Mouse (Mus musculus) MEL (cell line): Measurements from ENCODE around the gene Cxcl2. TPM values are rescaled to one million over a fixed set of nuclear protein-coding genes. Genes with fewer than 3 reads are reported as not detected.

ENCODE experiments used
- DNase-seq: peaks from one replicate; pipeline ENCODE4 v3.0.0; 2011; ENCODE audit warnings: low read depth, low spot score
- H3K27ac ChIP-seq: 2 replicates; pipeline ENCODE4 v1.5.1; 2012; ENCODE audit warnings: low read depth, mild to moderate bottlenecking, control low read depth, low read length, moderate library complexity; ENCODE audit not compliant: control insufficient read depth
- H3K27me3 ChIP-seq, 2 experiments: fragments of 150-350 bp in 1 of 2; sonication (generic) in 1 of 2; 2 replicates each; pipeline ENCODE4 v1.6.1; 2012; ENCODE audit warnings: low read length in 2 of 2, mild to moderate bottlenecking in 2 of 2, improper control_type of control experiment in 1 of 2, moderate library complexity in 1 of 2; ENCODE audit not compliant: insufficient read depth in 2 of 2, control insufficient read depth in 1 of 2
- H3K36me3 ChIP-seq, 2 experiments: 2 replicates each; pipeline ENCODE4 v1.6.1; 2012 to 2014; ENCODE audit warnings: low read length in 2 of 2, improper control_type of control experiment in 1 of 2, inconsistent platforms in 1 of 2, mild to moderate bottlenecking in 1 of 2; ENCODE audit not compliant: insufficient read depth in 2 of 2, control insufficient read depth in 1 of 2
- H3K4me1 ChIP-seq, 2 experiments: fragments of 150-350 bp in 1 of 2; sonication (generic) in 1 of 2; 2 replicates each; pipeline ENCODE4 v1.6.1; 2012; ENCODE audit warnings: low read length in 2 of 2, improper control_type of control experiment in 1 of 2, mild to moderate bottlenecking in 1 of 2; ENCODE audit not compliant: insufficient read depth in 2 of 2, control insufficient read depth in 1 of 2
- H3K4me3 ChIP-seq, 2 experiments: fragments of 150-350 bp in 1 of 2; sonication (generic) in 1 of 2; 2 replicates each; pipeline ENCODE4 v1.5.1; 2012; ENCODE audit warnings: low read depth in 2 of 2, low read length in 2 of 2, mild to moderate bottlenecking in 2 of 2, moderate library complexity in 2 of 2, control low read depth in 1 of 2, improper control_type of control experiment in 1 of 2; ENCODE audit not compliant: control insufficient read depth in 1 of 2, insufficient read depth in 1 of 2
- H3K79me2 ChIP-seq: 2 replicates; pipeline ENCODE4 v1.6.1; 2012; ENCODE audit warnings: mild to moderate bottlenecking, low read length, moderate library complexity; ENCODE audit not compliant: control insufficient read depth, poor library complexity, insufficient read depth
- H3K9ac ChIP-seq: 2 replicates; pipeline ENCODE4 v1.6.1; 2012; ENCODE audit warnings: low read depth, mild to moderate bottlenecking, control low read depth, low read length, moderate library complexity; ENCODE audit not compliant: control insufficient read depth, poor library complexity, severe bottlenecking
- H3K9me3 ChIP-seq: fragments of 150-350 bp; sonication (generic); replicated peaks from 2 replicates; pipeline ENCODE4 v1.6.1; 2012; ENCODE audit warnings: mild to moderate bottlenecking, low read length, improper control_type of control experiment, moderate library complexity; ENCODE audit not compliant: insufficient read depth
- CHD1 ChIP-seq: IDR thresholded peaks from 2 replicates; pipeline ENCODE4 v1.6.1; 2012; ENCODE audit warnings: low read depth, mild to moderate bottlenecking, inconsistent platforms, low read length, improper control_type of control experiment
- CHD2 ChIP-seq: IDR thresholded peaks from 2 replicates; pipeline ENCODE4 v1.6.1; 2011; ENCODE audit warnings: low read length, improper control_type of control experiment
- ELF1 ChIP-seq: IDR thresholded peaks from 2 replicates; pipeline ENCODE4 v1.6.1; 2014; ENCODE audit warnings: low read depth, mild to moderate bottlenecking, inconsistent platforms, low read length, improper control_type of control experiment, moderate library complexity
- JUND ChIP-seq: IDR thresholded peaks from 2 replicates; pipeline ENCODE4 v1.6.1; 2011; ENCODE audit warnings: low read depth, mild to moderate bottlenecking, improper control_type of control experiment, low read length
- KAT2A ChIP-seq: conservative IDR thresholded peaks from 2 replicates; pipeline ENCODE4 v1.6.1; 2012; ENCODE audit warnings: low read depth, low read length, improper control_type of control experiment, inconsistent platforms
- MAX ChIP-seq: IDR thresholded peaks from 2 replicates; pipeline ENCODE4 v1.6.1; 2011; ENCODE audit warnings: low read length, improper control_type of control experiment
- MAZ ChIP-seq: IDR thresholded peaks from 2 replicates; pipeline ENCODE4 v1.6.1; 2012; ENCODE audit warnings: low read depth, mild to moderate bottlenecking, inconsistent platforms, low read length, improper control_type of control experiment
- MEF2A ChIP-seq: IDR thresholded peaks from 2 replicates; pipeline ENCODE4 v1.6.1; 2014; ENCODE audit warnings: low read depth, mild to moderate bottlenecking, inconsistent platforms, low read length, improper control_type of control experiment; ENCODE audit not compliant: poor library complexity, insufficient replicate concordance, severe bottlenecking; ENCODE audit errors: extremely low read depth
- MXI1 ChIP-seq: IDR thresholded peaks from 2 replicates; pipeline ENCODE4 v1.6.1; 2011; ENCODE audit warnings: mild to moderate bottlenecking, low read depth, low read length, improper control_type of control experiment
- MYB ChIP-seq: IDR thresholded peaks from 2 replicates; pipeline ENCODE4 v1.6.1; 2011; ENCODE audit warnings: mild to moderate bottlenecking, low read depth, low read length, improper control_type of control experiment
- MYC ChIP-seq: IDR thresholded peaks from 2 replicates; pipeline ENCODE4 v1.6.1; 2011; ENCODE audit warnings: low read depth, mild to moderate bottlenecking, low read length, improper control_type of control experiment, moderate library complexity
- NELFE ChIP-seq: IDR thresholded peaks from 2 replicates; pipeline ENCODE4 v1.6.1; 2011; ENCODE audit warnings: low read depth, low read length, improper control_type of control experiment
- POLR2A ChIP-seq, 2 experiments: IDR thresholded peaks; 2 replicates each; pipeline ENCODE4 v1.6.1; 2011 to 2012; ENCODE audit warnings: low read length in 2 of 2, mild to moderate bottlenecking in 2 of 2, control low read depth in 1 of 2, improper control_type of control experiment in 1 of 2, low read depth in 1 of 2, moderate library complexity in 1 of 2; ENCODE audit not compliant: control insufficient read depth in 1 of 2, insufficient read depth in 1 of 2, poor library complexity in 1 of 2
- POLR2AphosphoS2 ChIP-seq: IDR thresholded peaks from 2 replicates; pipeline ENCODE4 v1.6.1; 2011; ENCODE audit warnings: low read length, improper control_type of control experiment
- POLR2AphosphoS5 ChIP-seq: IDR thresholded peaks from 2 replicates; pipeline ENCODE4 v1.6.1; 2012; ENCODE audit warnings: low read depth, borderline replicate concordance, mild to moderate bottlenecking, inconsistent platforms, low read length, moderate library complexity, mixed read lengths
- SIN3A ChIP-seq: IDR thresholded peaks from 2 replicates; pipeline ENCODE4 v1.6.1; 2012; ENCODE audit warnings: low read length, improper control_type of control experiment, inconsistent platforms
- SMC3 ChIP-seq: IDR thresholded peaks from 2 replicates; pipeline ENCODE4 v1.6.1; 2011; ENCODE audit warnings: low read depth, low read length, improper control_type of control experiment
- TBP ChIP-seq: IDR thresholded peaks from 2 replicates; pipeline ENCODE4 v1.8.0; 2011; ENCODE audit warnings: low read depth, low read length, improper control_type of control experiment
- USF1 ChIP-seq: IDR thresholded peaks from 2 replicates; pipeline ENCODE4 v1.6.1; 2014; ENCODE audit warnings: low read depth, mild to moderate bottlenecking, inconsistent platforms, low read length, improper control_type of control experiment, moderate library complexity
- ZC3H11A ChIP-seq: IDR thresholded peaks from 2 replicates; pipeline ENCODE4 v1.6.1; 2012; ENCODE audit warnings: low read depth, mild to moderate bottlenecking, inconsistent platforms, low read length, improper control_type of control experiment
- ZKSCAN1 ChIP-seq: IDR thresholded peaks from 2 replicates; pipeline ENCODE4 v1.6.1; 2012; ENCODE audit warnings: low read depth, mild to moderate bottlenecking, inconsistent platforms, low read length, improper control_type of control experiment, moderate library complexity
- ZNF384 ChIP-seq: IDR thresholded peaks from 2 replicates; pipeline ENCODE4 v1.6.1; 2012; ENCODE audit warnings: low read depth, mild to moderate bottlenecking, inconsistent platforms, low read length, improper control_type of control experiment
- polyA plus RNA-seq, 2 experiments: library from polyadenylated mRNA; stranded (reverse) in 1 of 2; unstranded in 1 of 2; fragments of >175 nt in 1 of 2; fragments of >200 nt in 1 of 2; gene quantifications; 2 replicates each; pipeline versions ENCODE4 v1.2.1 to v1.2.4; 2012; ENCODE audit warnings: low replicate concordance in 2 of 2, low read depth in 1 of 2; ENCODE audit not compliant: insufficient read length in 2 of 2, insufficient read depth in 1 of 2, missing spikeins in 1 of 2
- total RNA-seq: library from RNA; depleted of rRNA; stranded (reverse); fragments of 300-350 nt; gene quantifications from 2 replicates; pipeline ENCODE4 v1.2.3, GENCODE M21; 2012

Gene Cxcl2
- total and polyA plus RNA-seq, 3 experiments = not detected

- H3K36me3 ChIP-seq = no peaks in the 10 kb centered on the region
- H3K9ac ChIP-seq = no peak overlapping the region
- H3K27ac ChIP-seq = no peak overlapping the region
- H3K9me3 ChIP-seq = no peaks in the 10 kb centered on the region
- TF ChIP-seq MEF2A (no peak), POLR2A (IDR thresholded peaks at IDR 0.05; ENCODE audit: control insufficient read depth in 1 of 2, insufficient read depth in 1 of 2, low read depth in 1 of 2, low read length in 2 of 2, poor library complexity in 1 of 2) (no peak), USF1 (no peak), CHD2 (no peak), ZKSCAN1 (no peak), ZC3H11A (no peak), NELFE (no peak), MYC (no peak), SMC3 (no peak), ELF1 (no peak), MAZ (no peak), SIN3A (no peak), MYB (no peak), TBP (no peak), CHD1 (no peak), ZNF384 (no peak), POLR2AphosphoS5 (no peak), KAT2A (no peak), MAX (no peak), JUND (no peak)
- no peak overlapping the region for H3K4me3 ChIP-seq
- H3K79me2 ChIP-seq = no peaks in the 10 kb centered on the region
- peaks cover 0 to 1% of the 10 kb centered on the region in 2 experiments; a peak in 2 of 4 replicates for H3K27me3 ChIP-seq
- no peaks in the 10 kb centered on the region for H3K4me1 ChIP-seq
- no peak for DNase-seq
Measured at GRCm38 (mm10) chr5:90922958-90923357, 19.3 kb downstream of the Cxcl2 start.

- H3K36me3 ChIP-seq = no peaks in the 10 kb centered on the region
- DNase-seq = no peak
- no peaks in the 10 kb centered on the region for H3K27me3 ChIP-seq
- no peaks in the 10 kb centered on the region for H3K79me2 ChIP-seq
- H3K27ac ChIP-seq = no peak overlapping the region
- TF ChIP-seq MXI1 (no peak), POLR2AphosphoS5 (no peak), NELFE (no peak), KAT2A (no peak), ZC3H11A (no peak), POLR2AphosphoS2 (no peak), MEF2A (no peak)
- no peaks in the 10 kb centered on the region for H3K9me3 ChIP-seq
- no peak overlapping the region for H3K4me3 ChIP-seq
- H3K9ac ChIP-seq = no peak overlapping the region
- H3K4me1 ChIP-seq = no peaks in the 10 kb centered on the region
Measured at GRCm38 (mm10) chr5:90930546-90930945, 26.9 kb downstream of the Cxcl2 start.
